Mouse (Mus musculus) small intestine, adult 2 months (tissue): ENCODE data around the gene Snx29.

Source experiments
- CTCF ChIP-seq: fragments of 200-500 bp; IDR thresholded peaks from 2 replicates; pipeline ENCODE4 v1.5.1; 2012; ENCODE audit warnings: low read depth, mild to moderate bottlenecking, control low read depth, inconsistent platforms, low read length, moderate library complexity, mixed read lengths; ENCODE audit not compliant: insufficient replicate concordance, insufficient read length; ENCODE audit errors: extremely low read depth
- POLR2A ChIP-seq: fragments of 200-500 bp; IDR thresholded peaks from 2 replicates; pipeline ENCODE4 v1.6.1; 2012; ENCODE audit warnings: low read depth, mild to moderate bottlenecking, control low read depth, inconsistent platforms, low read length, moderate library complexity

DNA sequence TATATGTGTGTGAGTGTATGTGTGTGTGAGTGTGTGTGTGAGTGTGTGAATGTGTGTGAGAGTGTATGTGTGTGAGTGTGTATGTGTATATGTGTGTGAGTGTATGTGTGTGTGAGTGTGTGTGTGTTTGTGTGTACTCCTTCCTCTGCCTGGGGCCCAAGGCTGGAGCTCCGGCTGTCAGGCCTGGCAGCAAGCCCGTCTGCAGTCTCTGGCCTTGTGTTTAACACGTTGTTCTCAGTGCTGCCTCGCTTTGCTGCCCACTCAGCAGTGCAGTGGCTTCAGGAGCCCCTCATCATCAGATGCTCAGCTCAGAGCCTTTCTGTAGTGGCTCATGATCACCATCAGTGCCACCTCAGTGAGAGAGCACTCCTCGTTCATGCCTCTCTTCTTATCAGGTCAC lies 61.7 kb downstream of the Snx29 start:
- TF ChIP-seq CTCF = no peak
- TF ChIP-seq POLR2A = no peak
